Mouse (Mus musculus) megakaryocyte-erythroid progenitor cell, adult 5 weeks (primary cell): ENCODE results near the gene Npr3. TPM values are rescaled to one million over a fixed set of nuclear protein-coding genes. Genes with fewer than 3 reads are reported as not detected.

Experiments
- polyA plus RNA-seq: library from polyadenylated mRNA; stranded (reverse); fragments of >175 nt; gene quantifications from 2 replicates; pipeline ENCODE4 v1.2.3, GENCODE M21; 2012

Gene Npr3
- not detected in 2 replicates for polyA plus RNA-seq

GRCm38 (mm10) chr15:11906571-11907531, at the start of gene Npr3:
Npr3 (minus strand) TSS chr15:11907287.

Other genes with a start within 250 kb of the Npr3 start
- 39.3 and 40.5 TPM in 2 replicates for gene Sub1, start 89.7 kb upstream of the Npr3 start, polyA plus RNA-seq
- 40.0 and 46.9 TPM in 2 replicates for gene Zfr, start 210.5 kb upstream of the Npr3 start, polyA plus RNA-seq